Mouse (Mus musculus): ENCODE measurements around the gene Snn.
A peak's percentile ranks its signal among the peaks of the same experiment; 100 is the strongest.

DNA sequence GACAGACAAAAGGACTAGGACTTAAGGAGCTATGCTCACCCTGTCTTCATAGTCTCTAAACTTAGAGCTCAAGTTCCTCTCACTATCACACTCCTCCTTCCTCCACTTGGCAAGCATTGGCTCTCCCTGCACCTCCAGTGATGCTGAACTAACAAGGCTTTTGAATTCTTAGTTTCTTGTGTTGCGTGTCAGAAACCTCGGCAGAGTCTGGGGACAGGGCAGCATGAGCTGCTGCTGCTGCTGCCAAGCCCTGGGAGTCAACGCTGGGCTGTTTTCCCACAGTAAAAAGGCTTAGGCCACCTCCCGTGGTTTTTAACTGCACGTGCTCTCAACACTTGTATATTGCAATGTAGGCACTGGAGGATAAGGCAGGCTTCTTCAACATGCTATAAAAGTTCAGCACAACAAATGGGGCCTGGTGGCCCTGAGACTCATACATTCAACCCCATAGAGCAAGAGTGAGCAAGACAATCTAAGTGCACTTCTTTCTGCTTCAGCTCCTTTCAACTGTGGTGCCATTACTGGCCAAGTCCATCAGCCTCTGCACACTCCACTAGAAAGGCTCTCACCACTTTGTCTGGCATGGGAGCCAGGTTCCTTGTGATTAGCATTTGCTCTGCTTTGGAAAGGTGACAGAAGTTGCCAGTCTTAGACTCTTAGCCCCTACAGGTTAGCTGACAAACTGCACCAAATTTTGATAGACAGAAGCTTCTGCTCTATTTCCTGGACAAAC lies 26.3 kb downstream of the Snn start:
- TF ChIP-seq POLR2A (IDR thresholded peaks at IDR 0.05; ENCODE audit: insufficient read depth, low read depth, low read length) (no peak), CTCF (IDR thresholded peaks at IDR 0.05) (peak; percentile 44), EP300 (IDR thresholded peaks at IDR 0.05; ENCODE audit: insufficient read depth, low read depth, low read length) (no peak)
